Mouse (Mus musculus) thymus, postnatal 4 days (tissue): ENCODE measurements at regions not wholly inside any gene's neighbourhood (a gene's known extent, or its start where the extent isn't known, plus 50 kb on each side); places are given as distances from the start of the nearest gene placed in this dataset.

Experiments
- DNase-seq: peaks from one replicate; pipeline ENCODE4 v3.0.0; 2021

- DNase-seq = no peak
Measured at GRCm38 (mm10) chr14:105706756-105707155, 189.9 kb downstream of the Spry2 start.

- DNase-seq = no peak
Measured at GRCm38 (mm10) chr14:105698616-105699015, 198.0 kb downstream of the Spry2 start.

DNA sequence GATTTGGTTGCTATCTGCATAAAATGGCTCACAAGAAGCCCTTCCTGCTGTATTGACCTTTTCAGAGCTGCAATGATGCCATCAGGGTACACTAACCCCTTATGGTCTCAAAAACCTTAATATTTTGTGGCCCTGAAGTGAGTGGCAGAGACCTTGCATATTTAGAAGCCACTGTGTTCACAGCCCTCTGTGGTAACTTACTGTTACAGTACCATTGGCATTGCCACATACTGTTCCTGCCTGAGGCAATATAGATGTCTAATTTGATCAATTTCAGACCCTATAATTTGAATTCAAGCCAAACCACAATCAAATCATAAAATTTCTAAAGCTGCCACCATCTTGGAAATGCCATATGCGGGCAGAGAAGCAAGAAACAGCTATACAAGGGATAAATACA is 198.5 kb downstream of the Spry2 start:
- no peak for DNase-seq

- no peak for DNase-seq
Measured at GRCm38 (mm10) chr14:105697398-105697797, 199.2 kb downstream of the Spry2 start.

GRCm38 (mm10) chr14:105694969-105695368 is 201.7 kb downstream of the Spry2 start:
- DNase-seq = no peak

DNA sequence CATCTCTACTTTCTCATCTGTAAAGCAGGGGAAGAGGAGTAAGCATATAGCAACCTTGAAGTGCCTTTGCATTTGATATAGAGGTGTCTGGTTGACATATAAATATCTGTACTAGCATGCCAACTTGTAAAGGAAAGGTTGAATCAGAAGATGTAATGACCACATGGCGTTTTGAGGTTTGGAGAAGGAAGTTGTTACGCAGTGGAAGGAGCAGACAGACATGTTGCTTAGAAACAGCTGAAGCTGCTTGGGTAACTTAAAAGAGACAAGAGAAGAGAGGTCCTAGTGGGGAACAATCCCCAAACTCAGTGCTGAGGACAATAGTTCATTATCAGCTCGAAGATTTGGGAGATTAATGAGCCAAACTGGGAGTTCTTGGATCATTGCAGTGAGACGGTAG is 202.9 kb downstream of the Spry2 start:
- DNase-seq = no peak

DNA sequence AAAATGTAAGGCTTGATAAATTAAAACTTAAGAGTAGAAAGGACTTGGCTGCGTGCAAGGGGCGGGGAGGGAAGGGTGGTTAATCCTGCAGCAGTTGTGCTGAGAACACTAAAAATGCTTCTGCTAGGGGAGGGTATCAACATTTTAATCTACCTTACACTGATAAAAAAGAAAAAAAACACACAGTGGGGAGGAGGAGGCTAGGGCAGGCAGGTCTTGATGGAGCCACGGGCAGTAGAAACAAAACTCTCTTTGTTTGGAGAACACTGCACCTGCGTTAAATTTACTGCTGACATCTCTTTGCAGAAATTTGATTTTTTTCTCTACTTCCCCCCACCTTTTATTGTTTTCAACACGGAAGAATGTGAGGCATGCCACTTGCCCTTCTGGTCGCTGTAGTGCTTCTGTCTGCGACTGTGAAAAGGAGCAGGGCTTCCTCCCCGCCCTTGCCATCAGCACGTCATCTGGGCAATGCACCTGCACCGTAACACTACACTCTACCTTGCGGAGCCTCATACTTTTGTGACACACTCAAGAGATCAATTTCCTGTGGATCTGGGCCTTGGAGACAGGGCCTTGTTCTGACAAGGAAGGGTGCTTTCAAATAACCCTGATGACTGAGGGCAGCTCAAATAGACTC is 211.7 kb downstream of the Spry2 start:
- peak; percentile 11 for DNase-seq

GRCm38 (mm10) chr14:105684329-105684728 is 212.3 kb downstream of the Spry2 start:
- DNase-seq = no peak

GRCm38 (mm10) chr14:105676646-105676930 is 220.0 kb downstream of the Spry2 start:
- DNase-seq = no peak

DNA sequence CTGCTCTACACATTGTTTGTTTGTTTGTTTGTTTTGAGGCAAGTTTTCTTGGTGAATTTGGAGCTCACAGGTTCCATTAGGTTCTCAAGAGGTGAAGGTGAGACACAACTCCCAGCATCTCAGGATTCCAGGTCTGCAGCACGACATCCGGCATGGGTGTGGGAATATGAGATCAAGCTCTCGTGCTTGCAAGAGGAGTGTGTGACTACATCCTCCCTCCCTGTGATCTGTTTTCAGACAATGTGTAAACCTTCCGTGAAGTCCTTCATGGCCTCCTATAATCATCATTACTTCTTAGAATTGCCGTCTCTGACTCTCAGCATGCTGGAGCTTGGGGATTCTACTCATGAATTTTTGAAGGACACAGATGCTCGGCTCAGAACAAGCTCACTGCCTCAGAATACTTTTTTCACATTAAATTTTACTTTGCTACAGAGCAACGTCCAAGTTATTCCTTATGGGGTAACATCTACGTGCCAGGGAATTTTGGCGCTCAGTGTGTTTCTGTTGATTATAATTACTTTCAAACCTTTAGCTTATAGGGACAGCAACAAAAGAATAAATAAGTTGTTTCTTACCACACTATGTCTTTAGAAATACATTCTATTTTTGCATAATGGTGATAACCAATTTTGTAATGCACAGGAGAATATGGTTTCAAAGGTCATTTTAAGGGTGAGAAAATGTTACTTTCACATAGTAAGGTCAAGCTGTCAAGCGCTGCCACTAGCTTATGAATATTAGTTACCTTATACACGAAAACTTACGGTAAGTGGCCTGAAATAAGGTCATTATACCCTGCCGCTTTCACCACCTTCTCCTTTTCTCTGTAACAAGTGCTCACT is 220.6 kb downstream of the Spry2 start:
- DNase-seq = no peak

GRCm38 (mm10) chr14:105675006-105675405 is 221.6 kb downstream of the Spry2 start:
- no peak for DNase-seq

GRCm38 (mm10) chr14:105668969-105669368 is 227.7 kb downstream of the Spry2 start:
- peak; percentile 34 for DNase-seq

- no peak for DNase-seq
Measured at GRCm38 (mm10) chr14:105664671-105665198, 231.9 kb downstream of the Spry2 start.

DNA sequence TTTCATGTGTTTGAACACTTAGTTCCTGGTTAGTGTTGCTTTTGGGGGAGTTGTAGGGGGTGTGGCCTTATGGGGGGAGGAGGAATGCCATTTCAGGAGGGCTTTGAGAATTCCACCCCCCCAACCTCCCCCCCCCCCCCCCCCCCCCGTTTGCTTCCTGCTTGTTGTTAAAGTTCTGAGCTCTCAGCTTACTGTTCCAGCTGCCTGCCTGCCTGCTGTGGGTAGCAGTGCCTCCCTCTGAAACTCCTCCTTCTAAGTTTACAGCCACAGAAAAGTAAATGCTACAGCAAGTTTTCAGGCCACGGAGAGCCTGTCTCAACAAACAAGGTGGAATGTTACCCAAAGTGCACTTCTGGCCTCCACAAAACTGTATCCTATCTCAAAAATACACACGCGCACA is 233.1 kb downstream of the Spry2 start:
- no peak for DNase-seq

- no peak for DNase-seq
Measured at GRCm38 (mm10) chr14:105662839-105663238, 233.8 kb downstream of the Spry2 start.

DNA sequence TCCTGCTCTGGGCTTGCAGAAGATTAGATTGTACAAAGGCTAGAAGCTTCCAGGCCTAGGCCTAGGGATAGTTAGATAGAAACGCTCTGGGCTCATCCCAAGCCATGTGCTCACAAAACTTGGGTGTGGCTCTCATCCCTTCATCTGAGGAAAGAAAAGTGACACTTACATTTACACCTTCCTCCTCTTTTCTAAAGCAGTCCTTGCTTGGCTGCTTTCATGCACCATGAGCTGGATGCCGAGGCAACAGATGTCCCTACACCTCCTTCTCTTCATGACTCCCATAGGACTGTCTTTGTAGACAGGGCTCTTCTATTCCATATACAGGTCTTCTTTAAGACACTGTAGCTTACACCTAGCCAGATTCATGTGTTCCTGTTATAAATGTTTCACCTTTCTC is 238.3 kb downstream of the Spry2 start:
- DNase-seq = no peak

DNA sequence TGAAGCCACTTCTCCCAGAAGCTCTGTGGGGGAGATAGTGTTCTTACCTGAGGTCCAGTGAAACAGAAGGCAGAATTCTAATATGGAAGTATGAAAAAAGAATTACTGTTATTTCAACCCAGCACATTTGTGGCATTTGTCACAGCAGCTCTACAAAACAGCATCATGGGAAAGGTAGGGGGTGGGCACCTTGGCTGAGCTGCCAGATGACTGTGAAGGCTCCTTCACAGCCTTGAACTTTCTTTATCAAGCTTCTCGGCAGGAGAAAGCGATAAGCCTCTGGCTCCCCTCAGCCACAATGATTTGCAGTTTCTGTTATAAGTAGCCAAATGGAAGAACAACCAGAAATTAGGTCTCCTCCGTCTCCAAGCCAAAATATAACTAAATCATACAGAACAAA is 249.5 kb downstream of the Spry2 start:
- no peak for DNase-seq

- no peak for DNase-seq
Measured at GRCm38 (mm10) chr14:105644428-105644827, 252.2 kb downstream of the Spry2 start.

DNA sequence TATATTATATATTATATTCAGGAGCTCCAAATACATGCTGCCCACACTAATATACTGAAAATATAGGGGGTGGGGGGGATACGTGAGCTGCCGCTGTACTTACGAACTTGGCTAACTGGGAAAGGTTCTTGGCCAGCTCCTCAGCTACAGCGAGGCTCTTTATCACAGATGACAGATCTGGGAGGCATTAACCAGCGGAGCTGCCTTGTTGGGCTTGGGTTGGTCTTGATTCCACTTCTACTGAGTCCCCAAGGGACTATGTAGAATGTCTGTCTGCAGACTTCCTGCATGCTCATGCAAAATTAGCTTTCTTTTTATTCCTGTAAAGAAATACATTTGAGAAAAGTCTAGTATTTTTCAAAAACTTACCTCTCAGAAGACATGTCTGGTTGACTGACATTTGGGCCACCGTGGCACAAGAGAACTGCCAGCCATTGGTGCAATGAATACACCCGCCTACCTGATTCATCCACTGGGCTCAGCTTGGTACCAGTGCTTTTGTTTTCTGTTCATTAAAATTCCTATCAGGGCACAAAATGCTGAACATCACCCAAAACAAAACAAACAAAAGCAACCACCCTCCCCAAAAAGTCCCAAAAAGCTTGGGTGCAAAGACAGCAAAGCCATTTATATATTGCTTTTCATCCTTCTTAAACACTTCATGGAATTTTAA is 253.2 kb downstream of the Spry2 start:
- no peak for DNase-seq

GRCm38 (mm10) chr14:105632335-105632734 is 264.3 kb downstream of the Spry2 start:
- DNase-seq = no peak

- DNase-seq = no peak
Measured at GRCm38 (mm10) chr14:105631681-105632031, 265.0 kb downstream of the Spry2 start.

GRCm38 (mm10) chr14:105630867-105631680 is 265.5 kb downstream of the Spry2 start:
- no peak for DNase-seq

- DNase-seq = no peak
Measured at GRCm38 (mm10) chr14:105630444-105630843, 266.2 kb downstream of the Spry2 start.
